Mouse (Mus musculus): Measurements from ENCODE around the gene Aak1. TPM values are rescaled to one million over a fixed set of nuclear protein-coding genes. Genes with fewer than 3 reads are reported as not detected.
"Not testable (repeated sequence)": the region's sequence is repeated elsewhere in the genome, so short reads cannot be mapped to it uniquely, and the experiment has no call there.

Aak1 gene
- total and polyA plus RNA-seq, 3 experiments: 2.8 to 21.0 (median 7.1) TPM

DNA sequence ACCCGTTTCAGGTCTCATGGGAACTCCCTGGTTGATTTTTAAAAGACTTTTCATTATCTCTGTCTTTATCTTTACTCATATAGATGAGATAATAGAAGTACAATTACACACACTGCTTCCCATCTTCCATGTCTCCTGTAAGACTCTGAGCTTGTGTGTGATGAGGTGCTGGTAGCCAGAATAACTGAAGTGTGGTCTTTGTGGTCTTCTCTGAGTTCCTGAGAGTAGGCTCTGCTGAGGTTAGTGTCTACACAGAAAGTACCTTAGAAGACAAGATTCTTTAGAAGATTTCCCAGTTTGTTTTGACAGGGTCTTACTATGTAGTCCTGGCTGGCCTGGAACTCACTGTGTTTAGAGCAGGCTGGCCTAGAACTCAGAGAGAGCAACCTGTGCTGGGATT, 27.1 kb downstream of the Aak1 start:
- in situ Hi-C loops (cut with MboI; ENCODE audit: low pct_ligation_motif_present, low pct_unique_long_range_greater_than_20kb, low sequenced_read_pairs): no loop called here
- H3K4me2 ChIP-seq (ENCODE audit: insufficient read depth, low read depth, poor library complexity, severe bottlenecking): no peak overlapping the region
- no peak overlapping the region for H3K4me3 ChIP-seq (replicated peaks in 1 of 3; ENCODE audit: low read depth in 2 of 3, low read length in 2 of 3, poor library complexity in 1 of 3)
- H3K36me3 ChIP-seq (replicated peaks in 1 of 2; ENCODE audit: control insufficient read depth in 1 of 2, insufficient read depth in 1 of 2, low read length in 1 of 2): peaks cover 0 to 42% of the 10 kb centered on the region in 2 experiments
- H3K79me2 ChIP-seq (replicated peaks; ENCODE audit: control insufficient read depth, extremely low read depth, insufficient read depth, poor library complexity, severe bottlenecking): no peaks in the 10 kb centered on the region
- no peak overlapping the region for H3K9ac ChIP-seq (ENCODE audit: insufficient read depth, low read depth)
- TF ChIP-seq MXI1 (IDR thresholded peaks at IDR 0.05; ENCODE audit: low read depth, low read length) (no peak), ZC3H11A (IDR thresholded peaks at IDR 0.05; ENCODE audit: low read depth, low read length) (no peak), RCOR1 (conservative IDR thresholded peaks at IDR 0.05; ENCODE audit: low read depth, low read length) (no peak), USF1 (IDR thresholded peaks at IDR 0.05; ENCODE audit: low read depth, low read length) (no peak), TBP (conservative IDR thresholded peaks at IDR 0.05; ENCODE audit: low read depth, low read length) (no peak), USF2 (conservative IDR thresholded peaks at IDR 0.05; ENCODE audit: low read depth, low read length) (no peak), CHD1 (IDR thresholded peaks at IDR 0.05; ENCODE audit: low read depth, low read length) (no peak), BHLHE40 (IDR thresholded peaks at IDR 0.05; ENCODE audit: low read depth, low read length) (no peak), ZMIZ1 (IDR thresholded peaks at IDR 0.05; ENCODE audit: low read depth, low read length) (no peak), EP300 (IDR thresholded peaks at IDR 0.05; ENCODE audit: low read length) (no peak), SIN3A (IDR thresholded peaks at IDR 0.05; ENCODE audit: low read length) (no peak), GABPA (IDR thresholded peaks at IDR 0.05; ENCODE audit: insufficient replicate concordance, low read depth, low read length) (no peak), CHD2 (IDR thresholded peaks at IDR 0.05; ENCODE audit: low read length) (no peak)
- H3K27ac ChIP-seq (ENCODE audit: insufficient read depth, low read depth): no peak overlapping the region
- DNase-seq (ENCODE audit: extremely low read depth): no peak
- no peaks in the 10 kb centered on the region for H3K9me3 ChIP-seq (replicated peaks; ENCODE audit: low read length)
- no peaks in the 10 kb centered on the region for H3K27me3 ChIP-seq (replicated peaks)
- H3K4me1 ChIP-seq (ENCODE audit: control insufficient read depth in 1 of 2, insufficient read depth in 2 of 2): peaks cover 2 to 35% of the 10 kb centered on the region in 2 experiments; a peak in 3 of 4 replicates
- dilution Hi-C loops (cut with MboI; ENCODE audit: extremely low pct_ligation_motif_present, extremely low pct_unique_long_range_greater_than_20kb, low sequenced_read_pairs): no loop called here

- H3K79me2 ChIP-seq (replicated peaks; ENCODE audit: control insufficient read depth, extremely low read depth, insufficient read depth, poor library complexity, severe bottlenecking); H3K27ac ChIP-seq (ENCODE audit: insufficient read depth, low read depth); in situ Hi-C loops (cut with MboI; ENCODE audit: low pct_ligation_motif_present, low pct_unique_long_range_greater_than_20kb, low sequenced_read_pairs); H3K27me3 ChIP-seq (replicated peaks); DNase-seq (ENCODE audit: extremely low read depth); H3K4me3 ChIP-seq (replicated peaks in 1 of 3; ENCODE audit: low read depth in 2 of 3, low read length in 2 of 3, poor library complexity in 1 of 3); dilution Hi-C loops (cut with MboI; ENCODE audit: extremely low pct_ligation_motif_present, extremely low pct_unique_long_range_greater_than_20kb, low sequenced_read_pairs); H3K4me2 ChIP-seq (ENCODE audit: insufficient read depth, low read depth, poor library complexity, severe bottlenecking); H3K9ac ChIP-seq (ENCODE audit: insufficient read depth, low read depth); H3K9me3 ChIP-seq (replicated peaks; ENCODE audit: low read length): not testable (repeated sequence)
- Histone ChIP-seq H3K36me3 (replicated peaks in 1 of 2; ENCODE audit: control insufficient read depth in 1 of 2, insufficient read depth in 1 of 2, low read length in 1 of 2) (peaks cover 0 to 44% of the 10 kb centered on the region in 2 experiments), H3K4me1 (ENCODE audit: control insufficient read depth in 1 of 2, insufficient read depth in 2 of 2) (peaks cover 0 to 29% of the 10 kb centered on the region in 2 experiments; a peak in 2 of 4 replicates)
Observed at GRCm38 (mm10) chr6:86878656-86879055, 29.3 kb downstream of the Aak1 start.

DNA sequence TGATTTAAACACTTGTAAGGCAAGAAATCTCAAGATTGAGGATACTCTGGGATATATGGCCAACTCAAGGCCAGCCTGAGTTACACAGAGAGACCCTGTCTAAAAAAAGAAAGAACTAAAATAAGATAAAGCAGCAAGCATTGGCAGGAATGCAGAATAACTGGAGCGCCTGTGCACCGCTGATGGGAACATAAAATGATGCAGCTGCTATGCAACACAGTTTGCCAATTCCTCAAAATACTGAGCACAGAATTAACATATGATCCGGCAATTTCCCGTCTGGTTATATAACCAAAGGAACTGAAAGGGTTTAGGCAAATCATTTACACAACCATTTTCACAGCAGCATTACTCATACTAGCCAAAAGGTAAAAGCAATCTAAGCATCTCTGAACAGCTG, 30.0 kb downstream of the Aak1 start:
- H3K27ac ChIP-seq (ENCODE audit: insufficient read depth, low read depth): no peak overlapping the region
- in situ Hi-C loops (cut with MboI; ENCODE audit: low pct_ligation_motif_present, low pct_unique_long_range_greater_than_20kb, low sequenced_read_pairs) (no loop called here), dilution Hi-C loops (cut with MboI; ENCODE audit: extremely low pct_ligation_motif_present, extremely low pct_unique_long_range_greater_than_20kb, low sequenced_read_pairs) (no loop called here)
- H3K9me3 ChIP-seq (replicated peaks; ENCODE audit: low read length): no peaks in the 10 kb centered on the region
- TF ChIP-seq SIN3A (IDR thresholded peaks at IDR 0.05; ENCODE audit: low read length) (no peak), IRF4 (IDR thresholded peaks at IDR 0.05; ENCODE audit: low read depth, low read length) (peak; percentile 26; the same call in 1 of the 2 replicates), CHD2 (IDR thresholded peaks at IDR 0.05; ENCODE audit: low read length) (no peak), ZKSCAN1 (IDR thresholded peaks at IDR 0.05; ENCODE audit: borderline replicate concordance, low read depth, low read length) (no peak)
- no peaks in the 10 kb centered on the region; the same call in 1 of the 2 replicates for H3K79me2 ChIP-seq (replicated peaks; ENCODE audit: control insufficient read depth, extremely low read depth, insufficient read depth, poor library complexity, severe bottlenecking)
- H3K36me3 ChIP-seq (replicated peaks in 1 of 2; ENCODE audit: control insufficient read depth in 1 of 2, insufficient read depth in 1 of 2, low read length in 1 of 2): peaks cover 0 to 44% of the 10 kb centered on the region in 2 experiments
- H3K4me2 ChIP-seq (ENCODE audit: insufficient read depth, low read depth, poor library complexity, severe bottlenecking): no peak overlapping the region
- no peaks in the 10 kb centered on the region for H3K27me3 ChIP-seq (replicated peaks)
- H3K4me3 ChIP-seq (replicated peaks in 1 of 3; ENCODE audit: low read depth in 2 of 3, low read length in 2 of 3, poor library complexity in 1 of 3): no peak overlapping the region
- H3K9ac ChIP-seq (ENCODE audit: insufficient read depth, low read depth): no peak overlapping the region
- peak; percentile 23 for DNase-seq (ENCODE audit: extremely low read depth)
- peaks cover 0 to 27% of the 10 kb centered on the region in 2 experiments; a peak in 2 of 4 replicates for H3K4me1 ChIP-seq (ENCODE audit: control insufficient read depth in 1 of 2, insufficient read depth in 2 of 2)
